Comparison of ENCODE assay signal across 9 mouse cellular contexts in genomic region chr1:112456047-112456446, GRCm38 (mm10).
DNase-seq lines count a peak whose midpoint lies in the region; ATAC-seq and TF ChIP-seq lines count a peak whose summit lies in the region.
"Had no signal": no experiment of that assay in that cellular context is flagged by ENCODE, and none has a peak within 500 bp of the region (broad histone marks: within the 10 kb centered on the region; RNA-seq: fewer than 3 reads in every experiment).

No protein-coding gene starts in this region.

- H3K4me2 ChIP-seq in intestine, embryonic 14.5 days (ENCODE audit: low read length) = no peak overlapping the region
- H3K4me2 ChIP-seq in intestine, embryonic 16.5 days (ENCODE audit: low read depth, low read length) = no peak overlapping the region
- H3K4me2 ChIP-seq in limb, embryonic 14.5 days (replicated peaks; ENCODE audit: low read depth, low read length, severe bottlenecking) = no peak overlapping the region
- H3K4me2 ChIP-seq: limb, embryonic 13.5 days had no signal

- ATAC-seq in intestine, embryonic 14.5 days (replicated peaks; ENCODE audit: low FRiP score, low TSS enrichment, low read depth) = no peak
- ATAC-seq in intestine, embryonic 16.5 days = no peak
- ATAC-seq in limb, embryonic 14.5 days (ENCODE audit: low FRiP score, low read depth) = no peak

- TF ChIP-seq POLR2A in limb, embryonic 14.5 days (IDR thresholded peaks at IDR 0.05; ENCODE audit: borderline replicate concordance, extremely low read depth, insufficient read depth, insufficient read length) = no peak

- no peak overlapping the region for H3K9ac ChIP-seq in intestine, embryonic 14.5 days (ENCODE audit: low read length)
- H3K9ac ChIP-seq in intestine, embryonic 16.5 days (ENCODE audit: low read depth, low read length) = no peak overlapping the region
- H3K9ac ChIP-seq in limb, embryonic 14.5 days (ENCODE audit: low read depth, low read length, severe bottlenecking) = no peak overlapping the region
- H3K9ac ChIP-seq: limb, embryonic 13.5 days had no signal

- no peaks in the 10 kb centered on the region for H3K4me1 ChIP-seq in intestine, embryonic 14.5 days (replicated peaks; ENCODE audit: control insufficient read depth, insufficient read depth, low read length)
- H3K4me1 ChIP-seq in intestine, embryonic 16.5 days (ENCODE audit: control insufficient read depth, insufficient read depth, low read length) = no peaks in the 10 kb centered on the region
- no peaks in the 10 kb centered on the region for H3K4me1 ChIP-seq in limb, embryonic 14.5 days (ENCODE audit: control insufficient read depth, insufficient read depth, low read length)
- H3K4me1 ChIP-seq: limb, embryonic 13.5 days had no signal

- no peaks in the 10 kb centered on the region for H3K27me3 ChIP-seq in intestine, embryonic 14.5 days (replicated peaks; ENCODE audit: control insufficient read depth, insufficient read depth, low read length)
- no peaks in the 10 kb centered on the region for H3K27me3 ChIP-seq in intestine, embryonic 16.5 days (replicated peaks; ENCODE audit: control insufficient read depth, insufficient read depth, low read length)
- no peaks in the 10 kb centered on the region for H3K27me3 ChIP-seq in limb, embryonic 14.5 days (ENCODE audit: control insufficient read depth, insufficient read depth, low read length)
- H3K27me3 ChIP-seq: limb, embryonic 13.5 days had no signal

- H3K4me3 ChIP-seq in intestine, embryonic 14.5 days (ENCODE audit: low read depth, low read length) = no peak overlapping the region
- no peak overlapping the region for H3K4me3 ChIP-seq in intestine, embryonic 16.5 days (ENCODE audit: low read length)
- H3K4me3 ChIP-seq in limb, embryonic 14.5 days (replicated peaks; ENCODE audit: low read length) = no peak overlapping the region
- H3K4me3 ChIP-seq: limb, embryonic 13.5 days had no signal

- peak; percentile 73 for DNase-seq in intestine, embryonic 14.5 days (ENCODE audit: low spot score)
- DNase-seq in WW6 (ENCODE audit: low read depth, low spot score) = peak; percentile 28
- peak; percentile 49 for DNase-seq in embryo, embryonic 11.5 days (ENCODE audit: low read depth, low spot score)
- peak; percentile 17 for DNase-seq in induced T-regulatory cell, adult 2 months (ENCODE audit: low read depth)
- DNase-seq in limb, embryonic 14.5 days (ENCODE audit: low spot score) = peak; percentile 66
- DNase-seq in right cerebral cortex, postnatal 10 days (ENCODE audit: low spot score in 2 of 2) = peak; percentile 40 to 63
- DNase-seq in thymus, postnatal 0 days (ENCODE audit: low spot score) = no peak

- H3K9me3 ChIP-seq in intestine, embryonic 14.5 days (ENCODE audit: control insufficient read depth, low read length) = no peaks in the 10 kb centered on the region
- H3K9me3 ChIP-seq in intestine, embryonic 16.5 days (ENCODE audit: control insufficient read depth, low read length) = no peaks in the 10 kb centered on the region
- no peaks in the 10 kb centered on the region for H3K9me3 ChIP-seq in limb, embryonic 14.5 days (ENCODE audit: control insufficient read depth, low read length)
- H3K9me3 ChIP-seq: limb, embryonic 13.5 days had no signal

- no peak overlapping the region for H3K27ac ChIP-seq in intestine, embryonic 14.5 days (ENCODE audit: low read depth)
- no peak overlapping the region for H3K27ac ChIP-seq in intestine, embryonic 16.5 days (ENCODE audit: low read length)
- H3K27ac ChIP-seq in limb, embryonic 14.5 days (replicated peaks; ENCODE audit: low read depth, low read length) = no peak overlapping the region
- H3K27ac ChIP-seq: limb, embryonic 13.5 days had no signal

- WGBS in intestine, embryonic 14.5 days = 35% methylated on average over 11 of the region's 11 CpGs
- 37% methylated on average over 11 of the region's 11 CpGs for WGBS in intestine, embryonic 16.5 days
- WGBS in limb, embryonic 14.5 days = 39% methylated on average over 11 of the region's 11 CpGs

- no peaks in the 10 kb centered on the region for H3K36me3 ChIP-seq in intestine, embryonic 14.5 days (ENCODE audit: control insufficient read depth, insufficient read depth, low read length)
- H3K36me3 ChIP-seq in intestine, embryonic 16.5 days (ENCODE audit: control insufficient read depth, insufficient read depth, low read length) = no peaks in the 10 kb centered on the region
- no peaks in the 10 kb centered on the region for H3K36me3 ChIP-seq in limb, embryonic 14.5 days (ENCODE audit: control insufficient read depth, insufficient read depth, low read length)
- H3K36me3 ChIP-seq: limb, embryonic 13.5 days had no signal
